Mouse (Mus musculus): Measurements from ENCODE around the gene Isoc2a.

The Isoc2a gene

GRCm38 (mm10) chr7:4918681-4919080 is 41.7 kb downstream of the Isoc2a start:
- DNase-seq (ENCODE audit: low spot score): no peak

DNA sequence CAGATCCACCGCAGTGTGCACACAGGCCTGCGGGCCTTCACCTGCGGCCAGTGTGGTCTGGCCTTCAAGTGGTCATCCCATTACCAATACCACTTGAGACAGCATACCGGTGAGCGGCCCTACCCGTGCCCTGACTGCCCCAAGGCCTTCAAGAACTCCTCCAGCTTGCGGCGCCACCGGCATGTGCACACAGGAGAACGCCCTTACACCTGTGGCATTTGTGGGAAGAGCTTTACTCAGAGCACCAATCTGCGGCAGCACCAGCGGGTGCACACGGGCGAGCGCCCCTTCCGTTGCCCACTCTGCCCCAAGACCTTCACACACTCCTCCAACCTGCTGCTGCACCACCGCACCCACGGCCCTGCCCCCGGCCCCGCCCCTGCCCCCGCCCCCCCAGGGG is 42.1 kb downstream of the Isoc2a start:
- DNase-seq (ENCODE audit: low spot score): no peak

DNA sequence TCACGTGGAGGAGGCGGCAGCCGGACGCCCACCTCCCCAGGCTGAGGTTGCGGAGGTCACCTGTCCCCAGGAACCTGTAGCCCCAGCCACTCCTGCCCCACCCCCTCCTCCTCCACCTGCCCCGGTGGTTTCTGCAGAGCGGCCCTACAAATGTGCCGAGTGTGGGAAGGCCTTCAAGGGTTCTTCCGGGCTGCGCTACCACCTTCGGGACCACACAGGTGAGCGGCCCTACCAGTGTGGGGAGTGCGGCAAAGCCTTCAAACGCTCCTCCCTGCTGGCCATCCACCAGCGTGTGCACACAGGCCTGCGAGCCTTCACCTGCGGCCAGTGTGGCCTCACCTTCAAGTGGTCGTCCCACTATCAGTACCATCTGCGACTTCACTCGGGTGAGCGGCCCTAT is 43.0 kb downstream of the Isoc2a start:
- no peak for DNase-seq (ENCODE audit: low spot score)

DNA sequence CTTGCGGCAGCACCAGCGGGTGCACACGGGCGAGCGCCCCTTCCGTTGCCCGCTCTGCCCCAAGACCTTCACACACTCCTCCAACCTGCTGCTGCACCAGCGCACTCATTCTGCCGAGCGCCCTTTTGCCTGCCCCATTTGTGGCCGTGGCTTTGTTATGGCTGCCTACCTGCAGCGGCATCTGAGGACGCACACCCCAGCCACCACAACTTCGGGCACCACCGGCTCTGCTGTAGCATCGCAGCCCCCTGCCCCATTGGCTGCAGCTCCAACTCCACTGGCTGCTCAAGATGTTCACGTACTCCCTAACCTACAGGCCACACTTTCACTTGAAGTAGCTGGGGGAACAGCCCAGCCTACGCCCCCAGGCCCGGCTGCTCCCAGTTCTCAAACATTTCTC is 43.5 kb downstream of the Isoc2a start:
- no peak for DNase-seq (ENCODE audit: low spot score)

GRCm38 (mm10) chr7:4920976-4921823 is 44.2 kb downstream of the Isoc2a start:
- no peak for DNase-seq (ENCODE audit: low spot score)

DNA sequence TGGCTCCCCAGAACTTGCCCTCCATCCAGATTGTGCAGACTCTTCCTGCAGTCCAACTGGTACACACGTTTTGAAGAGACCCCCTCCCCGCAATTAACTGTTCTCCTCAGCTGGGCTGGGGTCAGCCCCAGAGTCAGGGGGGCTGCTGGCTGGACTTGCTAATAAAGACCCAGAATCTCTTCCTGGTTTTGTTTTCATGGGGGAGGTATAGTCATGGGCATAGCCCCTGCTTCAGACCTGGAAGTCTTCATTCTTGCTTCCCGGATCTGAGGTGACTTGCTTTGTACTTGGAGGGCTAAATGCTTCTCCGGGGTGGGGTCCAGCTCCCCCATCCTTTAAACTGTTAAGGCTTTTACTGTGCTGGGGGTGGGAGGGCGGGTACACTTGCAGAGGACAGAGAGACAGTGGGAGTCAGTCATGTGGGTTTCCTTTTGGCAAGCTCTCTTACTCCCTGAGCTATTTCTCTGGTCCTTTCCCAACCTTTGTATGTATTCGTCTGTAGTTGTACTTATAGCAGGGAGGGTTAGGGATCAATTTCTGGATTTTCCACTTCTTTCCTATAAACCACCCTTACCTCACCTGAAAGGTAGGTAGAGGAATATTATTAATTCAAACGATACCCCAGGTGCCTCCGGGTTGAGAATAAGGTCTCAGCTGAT is 45.0 kb downstream of the Isoc2a start, which contains the start of gene Nat14:
Gene Nat14, plus strand, starts transcription at position 205 of the 659 bp plus-strand sequence.
- no peak for DNase-seq (ENCODE audit: low spot score)

DNA sequence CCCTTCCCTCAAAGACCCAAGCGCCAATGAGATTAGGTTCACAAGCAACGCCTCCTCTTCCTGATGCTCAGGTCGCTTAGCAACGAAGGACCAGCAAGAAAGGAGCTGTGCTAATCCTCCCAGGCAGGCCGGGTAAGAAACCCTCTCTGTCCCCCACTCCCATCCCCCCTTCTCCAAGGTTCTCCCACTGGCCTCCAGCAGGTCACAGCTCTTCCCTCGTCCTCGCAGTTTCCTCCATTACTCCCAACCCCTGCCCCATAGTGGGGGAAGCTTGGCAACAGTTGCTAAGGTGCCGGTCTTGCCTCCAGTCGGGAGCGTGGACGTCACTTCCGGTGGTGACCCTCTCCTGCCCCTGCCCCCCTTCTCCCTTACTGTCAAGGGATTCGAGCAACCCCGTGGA is 45.6 kb downstream of the Isoc2a start:
- no peak for DNase-seq (ENCODE audit: low spot score)

GRCm38 (mm10) chr7:4922931-4923565 is 46.1 kb downstream of the Isoc2a start:
- no peak for DNase-seq (ENCODE audit: low spot score)

- DNase-seq (ENCODE audit: low spot score): no peak
These were observed 46.8 kb downstream of the Isoc2a start for GRCm38 (mm10) chr7:4923586-4924364.

DNA sequence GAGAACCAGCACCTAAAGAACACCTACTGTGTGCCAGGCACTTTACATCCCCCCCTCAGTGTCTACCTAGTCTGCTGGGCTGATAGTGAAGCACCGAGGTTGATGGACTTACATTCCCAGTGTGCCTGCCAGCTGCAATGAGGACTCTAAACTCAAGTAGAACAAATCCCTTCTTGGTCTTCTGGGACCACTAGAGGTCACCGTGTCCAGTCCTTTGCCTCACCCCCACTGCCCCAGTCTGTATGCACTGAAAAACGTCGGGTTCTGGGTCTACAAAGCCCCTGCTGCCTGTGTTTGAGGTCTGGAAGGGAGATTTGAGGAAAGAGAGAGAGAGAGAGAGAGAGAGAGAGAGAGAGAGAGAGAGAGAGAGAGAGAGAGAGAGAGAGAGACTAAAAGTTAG is 47.5 kb downstream of the Isoc2a start:
- no peak for DNase-seq (ENCODE audit: low spot score)

- DNase-seq (ENCODE audit: low spot score): no peak
These were observed 47.9 kb downstream of the Isoc2a start for GRCm38 (mm10) chr7:4924891-4925301.

- no peak for DNase-seq (ENCODE audit: low spot score)
These were observed 48.8 kb downstream of the Isoc2a start, which contains the start of gene Ssc5d for GRCm38 (mm10) chr7:4925441-4926381. Gene Ssc5d, plus strand, starts transcription at chr7:4925785.

DNA sequence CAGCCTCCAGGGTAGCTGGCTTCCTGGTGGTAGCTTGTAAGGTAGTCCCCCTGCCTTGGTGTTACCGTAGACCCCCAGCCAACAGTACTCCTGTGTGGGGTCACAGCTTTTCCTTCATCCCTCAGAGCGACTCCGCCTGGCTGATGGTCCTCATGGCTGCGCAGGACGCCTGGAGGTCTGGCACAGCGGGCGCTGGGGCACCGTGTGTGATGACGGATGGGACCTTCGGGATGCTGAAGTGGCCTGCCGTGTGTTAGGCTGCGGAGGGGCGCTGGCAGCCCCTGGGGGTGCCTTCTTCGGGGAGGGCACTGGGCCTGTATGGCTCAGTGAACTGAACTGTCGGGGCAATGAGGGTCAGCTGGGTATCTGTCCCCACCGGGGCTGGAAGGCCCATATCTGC is 49.9 kb downstream of the Isoc2a start:
- no peak for DNase-seq (ENCODE audit: low spot score)

GRCm38 (mm10) chr7:4927711-4928110 is 50.8 kb downstream of the Isoc2a start:
- no peak for DNase-seq (ENCODE audit: low spot score)

DNA sequence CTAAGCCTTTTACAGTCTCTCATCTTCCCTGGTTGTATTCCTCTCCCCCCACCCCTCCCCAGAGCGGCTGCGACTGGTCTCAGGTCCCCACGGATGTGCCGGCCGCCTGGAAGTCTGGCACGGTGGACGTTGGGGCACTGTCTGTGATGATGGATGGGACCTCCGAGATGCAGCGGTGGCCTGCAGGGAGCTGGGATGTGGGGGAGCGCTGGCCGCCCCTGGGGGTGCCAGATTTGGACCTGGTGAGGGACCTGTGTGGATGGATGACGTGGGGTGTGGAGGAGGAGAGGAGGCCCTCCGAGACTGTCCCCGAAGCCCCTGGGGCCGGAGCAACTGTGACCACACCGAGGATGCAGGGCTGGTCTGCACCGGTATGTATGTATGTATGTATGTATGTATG is 51.4 kb downstream of the Isoc2a start:
- no peak for DNase-seq (ENCODE audit: low spot score)

GRCm38 (mm10) chr7:4933103-4933502 is 56.1 kb downstream of the Isoc2a start:
- no peak for DNase-seq (ENCODE audit: low spot score)

- DNase-seq (ENCODE audit: low spot score): no peak
These were observed 57.4 kb downstream of the Isoc2a start for GRCm38 (mm10) chr7:4934160-4934914.

GRCm38 (mm10) chr7:4936832-4937231 is 59.9 kb downstream of the Isoc2a start:
- no peak for DNase-seq (ENCODE audit: low spot score)

DNA sequence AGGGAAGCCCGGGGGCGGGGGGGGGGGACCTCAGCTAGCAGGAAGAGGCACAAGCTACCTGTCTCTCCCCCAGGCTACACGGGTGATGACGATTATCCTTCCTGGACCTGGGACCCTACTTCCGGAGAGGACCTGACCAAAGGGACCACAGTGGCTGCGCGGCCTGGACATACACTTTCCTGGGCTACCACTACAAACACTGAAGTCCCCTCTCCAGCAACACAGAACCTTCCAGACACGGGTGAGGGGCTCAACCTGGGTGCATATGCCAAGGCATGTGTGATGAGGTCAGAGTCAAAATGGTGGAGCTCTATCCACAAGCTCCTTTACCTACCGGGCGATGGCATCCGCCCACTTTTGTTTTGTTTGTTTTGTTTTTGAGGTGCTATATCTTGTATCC is 60.4 kb downstream of the Isoc2a start:
- DNase-seq (ENCODE audit: low spot score): no peak

- no peak for DNase-seq (ENCODE audit: low spot score)
These were observed 61.5 kb downstream of the Isoc2a start for GRCm38 (mm10) chr7:4938456-4938855.
